Mouse (Mus musculus) brain, embryonic 14.5 days (tissue): ENCODE measurements at regions not wholly inside any gene's neighbourhood (a gene's known extent, or its start where the extent isn't known, plus 50 kb on each side); places are given as distances from the start of the nearest gene placed in this dataset.

Experiments
- CTCF ChIP-seq: fragments of 200-500 bp; IDR thresholded peaks from 2 replicates; pipeline ENCODE4 v1.5.1; 2012; ENCODE audit warnings: inconsistent platforms, mild to moderate bottlenecking, moderate library complexity, borderline replicate concordance; ENCODE audit not compliant: insufficient read depth, insufficient read length; ENCODE audit errors: extremely low read depth
- POLR2A ChIP-seq: fragments of 200-500 bp; IDR thresholded peaks from 2 replicates; pipeline ENCODE4 v1.6.1; 2012; ENCODE audit warnings: mild to moderate bottlenecking, inconsistent platforms, borderline replicate concordance; ENCODE audit not compliant: poor library complexity, insufficient read depth, insufficient read length, severe bottlenecking; ENCODE audit errors: extremely low read depth

GRCm38 (mm10) chr11:33061570-33061969 is 85.6 kb downstream of the Fgf18 start:
- TF ChIP-seq CTCF (no peak), POLR2A (no peak)
